Mouse (Mus musculus) stomach, postnatal 0 days (tissue): Measurements from ENCODE around the gene Baiap2.

Source experiments
- CTCF ChIP-seq: IDR thresholded peaks from 2 replicates; pipeline ENCODE4 v1.5.1; 2016; ENCODE audit warnings: antibody characterized with exemption, low read depth, mild to moderate bottlenecking, moderate library complexity
- EP300 ChIP-seq: optimal IDR thresholded peaks from 2 replicates; pipeline ENCODE3; 2016; ENCODE audit warnings: antibody characterized with exemption

DNA sequence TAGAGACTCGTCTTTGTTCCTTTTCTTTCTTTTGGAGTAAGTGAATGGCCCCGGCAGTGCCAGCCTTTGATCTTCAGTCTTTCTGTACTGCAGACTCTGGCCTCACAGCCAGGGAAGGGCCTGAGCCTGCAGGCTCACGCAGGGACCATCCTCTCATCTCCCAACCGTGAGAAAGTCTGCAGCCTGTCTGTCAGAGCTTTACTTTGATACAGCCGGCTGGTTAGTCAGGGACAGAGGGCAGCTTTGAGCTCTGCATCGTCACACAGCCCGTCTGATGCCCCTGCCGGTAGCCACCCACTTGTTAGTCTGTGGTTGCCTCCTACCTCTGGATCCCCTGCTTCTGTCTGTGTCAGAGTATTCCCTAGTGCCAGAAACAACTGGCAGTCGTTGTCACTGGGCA lies 22.5 kb downstream of the Baiap2 start:
- TF ChIP-seq CTCF, result no peak
- no peak for TF ChIP-seq EP300
